Mouse (Mus musculus) liver (tissue): Measurements from ENCODE around the gene Boc.
A peak's percentile ranks its signal among the peaks of the same experiment; 100 is the strongest.
"Not testable (repeated sequence)": the region's sequence is repeated elsewhere in the genome, so short reads cannot be mapped to it uniquely, and the experiment has no call there.

Experiments
- DNase-seq: peaks from one replicate; pipeline ENCODE4 v3.0.0-alpha.2; 2020; ENCODE audit warnings: mixed read lengths

The Boc gene

GRCm38 (mm10) chr16:44484831-44485230 is 73.9 kb downstream of the Boc start:
- no peak for DNase-seq

GRCm38 (mm10) chr16:44484079-44484478 is 74.6 kb downstream of the Boc start:
- peak; percentile 66 for DNase-seq

GRCm38 (mm10) chr16:44481599-44482593 is 76.8 kb downstream of the Boc start:
- no peak for DNase-seq

- no peak for DNase-seq
Observed at GRCm38 (mm10) chr16:44480616-44481015, 78.1 kb downstream of the Boc start.

- DNase-seq = no peak
Observed at GRCm38 (mm10) chr16:44479852-44480251, 78.8 kb downstream of the Boc start.

- no peak for DNase-seq
Observed at GRCm38 (mm10) chr16:44478767-44479166, 79.9 kb downstream of the Boc start.

- no peak for DNase-seq
Observed at GRCm38 (mm10) chr16:44475682-44476375, 82.9 kb downstream of the Boc start.

GRCm38 (mm10) chr16:44475281-44475680 is 83.4 kb downstream of the Boc start:
- DNase-seq = no peak

- DNase-seq = no peak
Observed at GRCm38 (mm10) chr16:44460922-44461321, 97.8 kb downstream of the Boc start.

- no peak for DNase-seq
Observed at GRCm38 (mm10) chr16:44458826-44459225, 99.9 kb downstream of the Boc start.

- no peak for DNase-seq
Observed at GRCm38 (mm10) chr16:44457858-44458257, 100.8 kb downstream of the Boc start.

GRCm38 (mm10) chr16:44441913-44442312 is 116.8 kb downstream of the Boc start:
- DNase-seq = not testable (repeated sequence)

- DNase-seq = no peak
Observed at GRCm38 (mm10) chr16:44435481-44435880, 123.2 kb downstream of the Boc start.
